Mouse (Mus musculus) urinary bladder, postnatal 25 days (tissue): ENCODE measurements at regions not wholly inside any gene's neighbourhood (a gene's known extent, or its start where the extent isn't known, plus 50 kb on each side); places are given as distances from the start of the nearest gene placed in this dataset.

ENCODE experiments used
- DNase-seq: peaks from one replicate; pipeline ENCODE4 v3.0.0; 2022; ENCODE audit warnings: low spot score

DNA sequence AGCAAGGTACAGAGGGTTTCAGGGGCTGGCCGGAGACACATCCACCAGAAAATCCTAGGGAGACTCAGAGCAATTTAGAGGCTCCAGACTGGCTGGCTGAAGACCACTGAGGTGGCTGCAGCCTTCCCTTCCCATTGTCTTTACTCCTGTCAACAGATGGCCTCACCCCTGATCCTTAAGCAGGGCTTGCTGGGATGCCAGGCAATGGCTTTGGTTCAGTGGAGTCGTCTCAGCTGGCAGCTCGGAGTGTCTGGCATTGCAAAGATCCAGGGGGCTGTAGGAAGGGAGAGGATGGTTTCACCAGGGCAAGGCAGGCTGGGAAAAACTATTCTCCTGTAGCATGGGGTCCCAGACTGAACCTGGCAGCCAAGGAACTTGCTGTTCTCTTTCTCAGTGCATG is 395.8 kb downstream of the Tshz3 start:
- no peak for DNase-seq

DNA sequence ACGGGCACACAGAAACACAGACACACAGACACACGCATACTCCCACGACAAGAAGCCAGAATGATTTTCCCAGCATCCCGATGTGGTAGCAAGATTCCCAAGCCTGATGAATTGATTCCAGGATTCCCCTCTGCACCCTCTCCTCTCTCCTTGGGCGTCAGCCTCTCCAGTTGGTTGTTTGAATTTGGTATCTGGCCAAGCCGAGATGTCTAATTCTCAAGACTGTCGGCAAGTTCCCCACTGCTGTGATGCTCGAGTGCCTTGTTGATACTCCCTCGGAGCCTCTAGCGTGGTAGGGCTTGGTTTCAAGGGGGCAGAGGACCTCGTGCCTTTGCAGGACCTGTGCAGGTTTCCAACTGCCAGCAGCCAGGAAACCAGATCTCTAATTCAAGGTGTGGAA is 397.9 kb downstream of the Tshz3 start:
- DNase-seq = no peak

DNA sequence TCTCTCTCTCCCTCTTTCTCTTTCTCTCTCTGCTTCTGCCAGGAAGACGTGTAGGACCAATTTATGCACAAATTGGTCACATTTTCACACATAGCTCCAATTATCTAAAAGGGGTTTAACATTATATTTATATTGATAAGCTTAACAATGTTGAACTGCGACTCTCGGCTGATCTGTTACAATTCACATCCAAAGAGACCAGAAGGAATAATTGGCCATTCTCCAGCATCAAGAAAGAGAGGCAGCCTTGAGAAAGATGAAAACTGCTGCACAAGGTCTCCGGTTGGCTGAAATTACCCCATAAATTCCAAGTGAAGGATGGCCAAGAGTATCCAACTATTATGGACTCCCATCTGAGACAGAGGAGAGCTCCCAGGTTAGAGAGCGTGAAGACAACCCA is 398.4 kb downstream of the Tshz3 start:
- DNase-seq = no peak

DNA sequence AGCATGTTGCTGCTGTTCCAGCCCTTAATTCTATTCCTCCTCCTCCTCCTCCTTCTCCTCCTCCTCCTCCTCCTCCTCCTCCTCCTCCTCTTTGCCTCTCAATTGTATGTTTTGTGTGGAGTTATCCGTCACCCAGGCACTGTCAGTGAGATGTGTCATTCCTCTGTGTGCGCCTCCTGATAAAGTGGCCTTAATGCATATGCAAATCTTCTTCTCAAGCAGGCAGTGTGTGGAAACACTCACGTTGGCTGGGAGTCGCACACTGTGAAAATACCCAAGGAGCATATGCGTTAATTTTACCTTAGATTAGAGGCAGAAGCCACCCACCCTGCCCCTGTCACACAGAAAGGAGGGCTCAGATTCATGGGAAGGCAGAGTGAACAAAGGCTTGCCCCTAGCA is 401.0 kb downstream of the Tshz3 start:
- no peak for DNase-seq

DNA sequence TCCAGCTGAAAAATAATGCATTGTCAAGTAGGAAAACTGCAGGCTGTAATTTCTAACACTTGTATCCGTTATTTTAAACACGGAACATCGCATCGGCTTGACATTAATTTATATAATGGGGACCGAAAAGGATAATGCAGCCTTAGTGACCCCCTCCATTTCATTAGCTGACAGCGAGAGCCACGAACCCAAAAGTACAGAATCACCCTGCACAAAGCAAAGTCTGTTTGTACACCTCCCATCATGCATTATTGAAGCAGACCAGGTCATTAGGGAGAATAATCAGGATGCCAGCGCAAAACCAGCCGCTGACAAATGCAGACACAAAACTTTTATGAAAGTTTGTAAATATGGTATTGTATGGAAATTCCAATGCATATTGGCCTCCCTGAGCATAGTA is 406.8 kb downstream of the Tshz3 start:
- DNase-seq = no peak

DNA sequence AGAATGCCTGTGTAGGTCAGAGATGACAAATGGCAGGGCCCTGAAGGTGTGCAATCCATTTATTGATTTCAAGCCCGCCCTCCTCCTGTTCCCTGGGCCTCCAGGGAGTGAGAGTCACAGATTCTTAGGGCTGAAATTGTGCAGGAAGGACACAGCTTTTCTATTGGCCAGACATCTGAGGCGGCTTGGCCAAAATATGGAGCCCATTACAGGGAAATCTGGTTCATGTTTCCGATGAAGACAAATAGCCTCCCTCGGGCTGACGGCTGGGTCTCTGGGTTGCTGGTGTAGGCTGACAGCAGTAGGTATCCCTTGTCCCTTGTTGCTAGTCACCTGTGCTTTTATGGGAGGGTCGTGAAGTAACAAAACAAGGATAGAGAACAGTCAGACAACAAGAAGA is 413.2 kb downstream of the Tshz3 start:
- DNase-seq = no peak

DNA sequence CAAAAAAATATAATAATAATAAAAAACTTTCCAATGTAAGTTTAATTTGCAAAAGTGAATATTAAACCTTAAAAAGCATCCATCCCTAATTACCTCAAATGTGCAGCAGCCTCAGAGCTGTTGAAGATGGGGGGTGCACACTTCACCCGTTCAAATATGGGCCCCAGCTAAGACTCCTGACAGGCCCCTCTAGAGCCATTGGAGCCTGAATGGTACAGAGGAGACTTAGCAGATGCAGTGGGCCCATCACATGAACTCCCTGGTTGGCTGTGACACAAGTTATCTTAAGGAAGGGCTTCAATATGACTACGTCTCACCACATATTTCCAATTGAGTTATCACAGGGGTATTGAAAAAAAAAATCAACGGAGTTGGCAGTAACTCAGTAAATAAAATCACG is 422.9 kb downstream of the Tshz3 start:
- no peak for DNase-seq

DNA sequence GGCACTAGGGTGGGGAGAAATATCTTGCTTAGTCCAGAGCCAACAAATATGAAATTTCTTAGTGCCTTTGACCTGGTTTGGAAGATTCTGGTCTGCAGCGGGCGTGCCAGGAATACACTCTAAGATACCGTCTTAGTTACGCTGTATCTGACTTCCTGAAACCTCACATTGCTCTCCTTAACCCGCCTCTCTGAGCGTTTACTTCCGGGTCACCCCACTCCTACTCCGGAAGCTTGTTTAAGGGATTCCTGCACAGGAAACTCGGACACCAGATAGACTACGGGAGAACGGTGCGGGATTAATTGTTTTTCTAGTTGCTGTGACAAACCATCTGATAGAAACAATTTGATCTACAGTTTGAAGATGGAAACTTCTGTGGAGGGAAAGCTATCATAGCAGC is 442.3 kb downstream of the Tshz3 start:
- no peak for DNase-seq

DNA sequence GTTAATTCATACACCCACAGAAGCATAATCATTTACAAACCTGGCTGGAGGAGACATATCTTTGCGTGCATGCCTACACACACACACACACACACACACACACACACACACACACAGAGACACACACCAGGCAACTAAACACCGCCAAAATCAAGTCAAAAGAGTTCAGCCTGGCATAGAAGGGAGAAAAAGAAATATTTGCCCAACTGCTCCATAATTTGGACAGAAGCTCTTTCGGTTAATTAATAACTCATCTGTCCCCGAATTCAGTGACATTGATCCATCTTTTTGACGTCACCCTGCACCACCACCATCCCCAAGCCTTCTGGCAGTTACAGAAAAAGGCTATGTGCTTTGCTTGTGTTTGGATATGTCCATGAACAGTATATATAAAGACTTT is 444.9 kb downstream of the Tshz3 start:
- DNase-seq = no peak

DNA sequence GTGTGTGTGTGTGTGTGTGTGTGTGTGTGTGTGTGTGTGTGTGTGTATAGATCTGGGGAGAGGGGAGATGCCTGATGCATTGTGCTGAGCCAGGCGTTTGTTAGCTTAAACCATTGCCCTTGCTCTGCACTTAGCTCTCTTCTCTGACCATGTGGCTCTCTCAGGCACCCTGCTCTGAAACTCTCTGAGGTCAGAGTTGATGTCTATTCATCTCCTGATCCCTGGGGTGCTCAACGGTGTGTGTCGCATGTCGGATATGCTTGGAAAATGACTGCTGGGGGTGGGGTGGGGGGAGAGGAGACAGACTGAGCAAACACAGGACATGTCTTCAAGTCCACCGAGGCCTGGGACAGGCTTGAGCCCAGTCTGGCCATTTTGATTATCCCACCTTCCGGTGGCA is 446.4 kb downstream of the Tshz3 start:
- no peak for DNase-seq

DNA sequence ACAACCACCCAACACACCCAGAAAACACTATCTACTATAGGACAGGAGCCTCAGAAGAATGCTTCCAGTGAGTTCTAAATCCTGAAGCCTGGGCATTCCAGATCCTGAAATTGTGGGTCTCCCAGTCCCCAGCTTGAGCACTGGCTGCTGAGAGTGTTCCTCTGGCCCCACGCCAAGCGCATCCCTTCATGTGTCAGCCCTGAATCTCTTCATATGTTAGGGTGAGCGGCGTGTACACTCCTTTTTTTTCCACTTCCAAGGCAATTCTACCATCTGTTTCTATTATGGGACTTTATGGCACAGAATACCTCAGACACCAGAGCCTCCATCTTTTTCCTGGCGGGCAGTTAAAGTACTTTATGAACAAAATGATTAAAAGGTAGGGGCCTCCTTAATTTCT is 451.8 kb downstream of the Tshz3 start:
- DNase-seq = no peak

DNA sequence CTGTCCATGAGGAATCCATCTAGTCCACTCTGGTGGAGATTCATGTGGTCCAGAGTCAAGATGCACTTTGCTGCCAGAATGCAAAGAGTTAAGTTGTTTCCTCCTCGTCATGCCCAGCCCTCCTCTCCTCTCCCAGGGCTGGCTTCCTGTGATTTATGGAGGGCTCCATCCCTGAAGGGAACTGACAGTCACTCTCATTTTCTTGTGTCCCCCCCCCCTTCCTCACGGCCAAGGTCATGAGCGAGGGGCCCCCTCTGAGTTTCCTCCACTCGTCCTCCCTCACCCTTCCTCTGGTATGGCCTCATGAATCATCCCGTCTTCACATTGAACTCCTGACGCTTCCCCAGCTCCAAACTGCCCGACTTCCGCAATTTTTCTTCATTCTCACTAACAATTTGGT is 461.9 kb downstream of the Tshz3 start:
- DNase-seq = no peak

DNA sequence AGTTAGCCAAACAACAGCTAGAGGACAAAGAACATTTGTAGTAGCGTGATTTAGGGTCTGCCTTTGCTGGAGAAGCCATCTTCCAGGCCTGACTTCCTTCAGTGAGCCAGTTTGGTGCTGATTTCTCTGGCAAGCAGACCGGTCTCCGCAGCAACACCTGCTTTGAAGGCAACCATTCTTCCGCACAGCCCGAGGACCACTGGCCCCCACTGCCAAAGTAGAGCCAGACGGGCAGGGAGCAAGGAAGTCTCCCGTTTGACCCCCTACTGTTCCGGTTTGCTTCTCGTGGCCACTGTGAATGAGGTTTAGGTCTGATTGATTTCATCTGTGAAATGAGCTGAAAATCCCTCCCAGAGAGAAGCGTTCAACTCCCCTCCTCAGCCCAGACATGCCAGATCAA is 471.0 kb downstream of the Tshz3 start:
- DNase-seq = no peak

DNA sequence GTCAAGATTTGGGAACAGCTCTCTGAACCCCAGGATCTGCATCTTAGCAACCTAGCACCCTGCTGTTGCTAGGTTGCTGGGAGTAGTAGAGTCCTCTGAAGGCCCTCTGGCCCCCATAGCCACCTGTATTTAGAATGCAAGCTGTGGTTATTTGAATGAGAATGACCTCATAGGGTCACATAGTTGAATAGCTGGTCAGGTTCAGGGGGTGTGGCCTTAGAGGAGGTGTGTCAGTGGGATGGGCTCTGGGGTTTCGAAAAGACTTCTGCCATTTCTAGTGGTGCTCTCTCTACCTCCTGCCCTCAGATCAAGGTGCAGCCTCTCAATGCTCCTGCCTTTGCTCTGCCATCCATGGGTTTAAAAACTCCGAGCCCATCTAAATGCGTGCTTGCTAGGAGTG is 477.8 kb downstream of the Tshz3 start:
- DNase-seq = no peak

DNA sequence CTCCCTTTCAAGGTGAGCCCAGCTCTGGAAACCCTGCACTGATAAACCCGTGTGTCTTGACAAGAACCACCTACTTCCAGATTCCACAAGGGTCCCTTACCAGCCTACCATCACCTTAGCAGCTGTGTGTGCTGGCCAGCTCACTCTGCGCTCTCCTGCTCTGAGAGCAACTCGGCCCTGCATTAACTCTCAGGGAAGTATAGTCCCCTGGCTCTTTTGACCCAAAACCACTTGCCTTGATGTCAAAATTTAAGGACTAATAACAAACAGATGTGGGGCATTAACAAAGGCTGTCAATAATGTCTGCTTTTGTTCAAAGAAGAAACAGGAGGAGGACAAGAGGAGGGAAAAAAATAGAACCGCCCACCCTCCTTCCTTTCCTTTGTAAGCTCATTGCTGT is 480.3 kb downstream of the Tshz3 start:
- DNase-seq = no peak

DNA sequence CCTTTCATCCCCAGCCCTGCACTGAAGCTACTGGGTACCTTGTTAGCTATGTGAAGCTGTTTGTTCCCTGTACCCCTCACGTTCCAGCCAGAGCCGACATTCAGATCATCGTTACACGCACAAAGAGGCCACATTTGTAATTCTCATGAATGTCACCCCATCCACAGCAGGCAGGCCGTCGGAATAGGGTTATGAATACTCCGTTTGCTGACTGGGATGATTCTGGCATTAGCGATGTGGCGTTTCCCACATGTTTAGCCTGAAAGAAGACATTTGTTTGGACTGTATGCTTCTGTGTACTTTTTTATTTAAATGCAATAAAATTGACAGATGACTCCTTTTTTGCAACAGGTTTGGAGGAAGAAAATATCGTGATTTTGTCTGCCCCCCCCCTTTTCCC is 482.0 kb downstream of the Tshz3 start:
- no peak for DNase-seq

DNA sequence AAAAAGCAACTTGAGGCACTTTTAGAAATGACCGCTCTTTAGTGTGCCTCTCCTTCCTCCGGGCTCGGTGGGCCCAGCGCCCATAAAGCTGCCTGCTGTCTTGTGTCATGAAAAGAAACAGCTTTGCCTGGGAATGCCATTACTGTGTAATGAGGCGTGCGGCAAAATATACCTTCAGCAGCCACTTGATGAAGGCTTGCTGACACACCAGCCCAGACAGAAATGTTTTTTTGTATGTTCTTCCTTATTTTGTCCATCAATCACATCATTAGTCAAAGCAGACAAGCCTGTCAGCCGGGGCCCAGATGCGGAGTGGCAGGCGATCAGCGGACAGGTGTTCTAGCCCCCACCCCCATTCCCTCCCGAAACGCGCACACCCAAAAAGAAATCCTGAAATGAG is 482.5 kb downstream of the Tshz3 start:
- DNase-seq = no peak

DNA sequence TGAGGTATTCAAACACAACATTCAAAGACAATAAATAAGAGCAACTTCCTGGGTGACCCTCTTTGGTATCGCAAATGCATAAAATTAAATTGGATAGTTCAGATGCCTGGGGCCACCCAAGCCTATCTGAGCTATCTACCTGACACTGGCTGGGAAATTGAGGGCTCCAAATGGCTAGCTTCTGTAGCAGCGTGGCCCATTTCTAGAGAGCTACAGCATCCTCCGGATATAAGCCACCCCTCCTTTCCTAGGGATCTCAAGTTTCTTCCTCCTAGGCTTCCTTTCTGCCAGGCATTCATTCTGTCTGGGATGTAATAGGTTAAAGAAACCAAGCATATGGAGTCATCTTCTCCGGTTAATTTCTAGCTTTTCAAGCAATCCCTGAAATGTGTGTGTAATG is 483.2 kb downstream of the Tshz3 start:
- DNase-seq = no peak

DNA sequence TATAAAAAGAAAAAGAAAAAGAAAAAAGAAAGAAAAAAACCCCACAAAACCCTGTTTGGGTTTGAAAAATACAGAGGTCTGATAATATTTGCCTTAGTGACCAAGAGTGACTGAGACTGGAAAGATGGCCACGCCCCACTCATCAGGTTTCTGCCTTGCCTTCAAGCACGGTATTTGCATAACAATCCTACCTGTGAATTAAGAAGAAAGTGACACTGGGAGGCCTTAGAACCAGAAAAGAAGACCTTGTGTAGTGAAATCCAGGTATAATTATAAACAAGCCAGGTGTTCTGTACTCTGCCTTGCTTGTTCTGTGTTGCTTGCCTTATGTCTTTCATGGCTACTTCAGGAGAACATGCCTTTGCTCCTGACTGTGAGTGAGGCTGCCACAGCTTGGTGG is 494.6 kb downstream of the Tshz3 start:
- no peak for DNase-seq

DNA sequence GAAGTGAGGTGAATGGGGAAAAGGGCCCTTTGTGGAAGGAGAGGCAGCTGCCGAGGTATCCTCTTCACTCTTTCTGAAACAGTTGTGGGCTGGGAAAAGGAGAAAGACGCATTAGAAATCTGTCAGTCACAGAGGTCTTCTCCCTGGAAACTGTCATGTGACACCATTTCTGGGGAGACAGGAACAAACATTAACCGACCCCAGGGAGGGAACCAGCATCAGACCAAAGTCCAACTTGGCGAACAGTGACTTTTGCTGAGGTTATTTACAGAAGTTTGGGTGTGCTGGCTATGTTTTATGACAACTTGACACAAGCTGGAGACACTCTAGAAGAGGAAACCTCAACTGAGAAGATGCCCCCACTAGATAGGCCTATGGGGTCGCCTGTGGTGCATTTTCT is 506.9 kb downstream of the Tshz3 start:
- DNase-seq = no peak

DNA sequence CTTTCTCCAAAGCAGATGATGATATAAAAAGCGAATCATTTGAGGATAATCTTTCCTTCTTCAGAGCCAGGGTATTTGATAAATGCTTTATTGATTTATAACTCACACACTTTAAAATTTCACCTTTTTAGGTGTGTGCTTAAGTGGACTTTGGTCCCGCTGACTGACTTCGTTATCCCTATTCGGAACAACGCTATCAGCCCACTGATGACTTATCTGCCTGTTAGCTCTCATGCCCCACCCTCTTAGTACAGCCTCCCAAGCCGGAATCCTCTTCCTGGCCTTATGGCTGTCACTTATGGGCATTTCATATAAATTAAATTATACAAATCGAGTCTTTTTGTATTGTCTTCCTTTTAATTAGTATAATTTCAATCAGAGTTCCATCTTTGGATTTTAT is 510.4 kb downstream of the Tshz3 start:
- no peak for DNase-seq

DNA sequence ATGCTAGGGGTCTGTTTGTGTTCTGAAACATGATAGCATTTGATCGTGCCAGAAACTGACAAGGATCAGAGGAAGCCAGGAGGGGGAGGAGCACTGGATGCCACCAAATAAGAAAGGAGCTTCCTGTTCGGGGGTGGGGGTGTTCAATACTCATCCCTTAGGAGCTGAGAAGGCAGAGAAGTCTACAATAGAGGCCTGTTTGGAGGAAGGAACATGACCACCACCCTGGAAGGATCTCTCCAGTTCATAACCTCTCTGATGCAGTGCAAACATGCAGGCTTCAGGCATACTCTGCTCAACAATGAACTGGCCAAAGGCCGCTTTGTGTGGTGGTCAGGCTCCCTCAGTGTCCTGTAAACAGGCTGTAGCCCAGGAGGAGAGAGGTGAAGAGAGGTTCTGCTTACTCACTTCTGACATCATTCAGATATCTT is 515.8 kb downstream of the Tshz3 start:
- DNase-seq = no peak

DNA sequence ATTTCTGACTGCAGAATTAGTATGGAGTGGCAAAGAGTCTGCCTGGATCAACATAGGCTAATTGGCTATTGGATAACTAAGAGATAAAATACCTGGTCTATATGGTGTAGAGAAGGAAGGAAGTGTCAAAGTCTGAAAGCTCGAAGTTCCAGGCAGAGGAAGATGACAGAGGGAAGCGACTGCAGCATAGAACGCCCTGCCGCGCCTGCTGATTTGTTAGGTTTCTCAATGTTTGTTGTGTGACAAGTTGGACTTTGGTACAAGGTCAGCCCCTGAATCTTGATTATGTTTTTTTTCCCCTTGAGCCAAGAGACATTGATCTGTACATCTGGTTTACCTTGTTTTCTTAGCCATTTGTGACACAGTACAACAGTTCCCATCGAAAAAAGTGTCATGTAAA is 517.6 kb downstream of the Tshz3 start:
- no peak for DNase-seq

DNA sequence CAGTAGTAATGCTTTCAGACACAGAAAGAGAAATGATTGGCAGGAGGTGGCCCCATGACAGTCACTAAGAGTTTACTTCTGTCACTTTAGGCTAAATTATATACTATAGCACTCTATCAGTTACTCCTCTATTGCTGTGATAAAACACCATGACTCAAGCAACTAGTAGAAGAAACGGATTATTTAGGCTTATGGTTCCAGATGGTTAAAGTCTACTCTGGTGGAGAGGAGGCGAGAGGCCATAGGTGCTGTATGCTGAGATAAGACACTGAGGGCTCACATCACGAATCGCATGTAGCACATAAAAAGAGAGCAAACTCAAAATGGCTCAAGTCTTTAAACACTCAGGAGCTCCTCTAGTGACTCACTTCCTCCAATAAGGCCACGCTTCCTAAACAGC is 522.6 kb downstream of the Tshz3 start:
- no peak for DNase-seq

DNA sequence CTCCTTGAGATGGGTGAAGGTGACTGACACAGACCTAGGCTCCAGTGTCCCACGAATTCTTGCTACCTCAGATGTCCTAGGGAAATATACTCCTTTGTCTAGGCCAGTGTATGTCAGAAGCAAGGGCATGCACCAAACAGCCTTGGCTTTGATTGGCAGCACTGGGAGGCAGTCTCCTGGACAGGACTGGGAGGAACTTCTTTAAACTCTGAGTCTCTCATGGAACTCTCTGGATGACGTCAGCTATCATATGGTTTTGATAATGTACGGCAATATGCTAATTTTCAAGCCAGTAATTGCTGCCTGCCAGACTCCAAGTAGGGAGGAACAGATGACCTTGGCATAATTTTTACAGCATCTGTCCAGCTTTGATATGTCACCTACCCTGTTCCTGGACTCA is 528.5 kb downstream of the Tshz3 start:
- DNase-seq = no peak
